Mouse (Mus musculus): ENCODE measurements around the gene Pet100. TPM values are rescaled to one million over a fixed set of nuclear protein-coding genes. Genes with fewer than 3 reads are reported as not detected.

Gene Pet100
- polyA plus RNA-seq, 1 experiment = 227 TPM

GRCm38 (mm10) chr8:3587391-3588257 is 33.7 kb upstream of the Pet100 start:
- peak overlapping the region; percentile 21; the same call in 1 of the 2 replicates for H3K27ac ChIP-seq (ENCODE audit: control insufficient read depth, insufficient read depth, low read depth, low read length, poor library complexity)
- TF ChIP-seq CTCF (IDR thresholded peaks at IDR 0.05; ENCODE audit: control insufficient read depth, insufficient read depth, low read length) = no peak
- TF ChIP-seq POLR2A (IDR thresholded peaks at IDR 0.05; ENCODE audit: borderline replicate concordance, control insufficient read depth, low read depth, low read length) = 0 out of 2 replicates have a peak, but pooled peaks have one; percentile 13
- peak overlapping the region; percentile 21 for H3K4me3 ChIP-seq (replicated peaks; ENCODE audit: control insufficient read depth, low read depth, low read length)
- WGBS = under 1% methylated on average over 77 of the region's 77 CpGs
- no peaks in the 10 kb centered on the region; the same call in 1 of the 2 replicates for H3K4me1 ChIP-seq (ENCODE audit: control insufficient read depth, insufficient read depth, low read length)

- Histone ChIP-seq H3K27ac (ENCODE audit: control insufficient read depth, insufficient read depth, low read depth, low read length, poor library complexity) (no peak overlapping the region), H3K4me3 (replicated peaks; ENCODE audit: control insufficient read depth, low read depth, low read length) (no peak overlapping the region)
Measured at GRCm38 (mm10) chr8:3588258-3588633, 33.1 kb upstream of the Pet100 start.

GRCm38 (mm10) chr8:3593470-3593869 is 27.9 kb upstream of the Pet100 start:
- 58% methylated on average over 3 of the region's 3 CpGs for WGBS

More at GRCm38 (mm10) chr8:3588258-3588633, 33.1 kb upstream of the Pet100 start:
- 15% methylated on average over 11 of the region's 11 CpGs for WGBS
- no peaks in the 10 kb centered on the region; the same call in 1 of the 2 replicates for H3K4me1 ChIP-seq (ENCODE audit: control insufficient read depth, insufficient read depth, low read length)
- TF ChIP-seq POLR2A (IDR thresholded peaks at IDR 0.05; ENCODE audit: borderline replicate concordance, control insufficient read depth, low read depth, low read length) = no peak
- TF ChIP-seq CTCF (IDR thresholded peaks at IDR 0.05; ENCODE audit: control insufficient read depth, insufficient read depth, low read length) = no peak

GRCm38 (mm10) chr8:3594466-3594865 is 26.9 kb upstream of the Pet100 start:
- TF ChIP-seq POLR2A (IDR thresholded peaks at IDR 0.05; ENCODE audit: borderline replicate concordance, control insufficient read depth, low read depth, low read length) = no peak
- TF ChIP-seq CTCF (IDR thresholded peaks at IDR 0.05; ENCODE audit: control insufficient read depth, insufficient read depth, low read length) = no peak
- 89% methylated on average over 2 of the region's 2 CpGs for WGBS
- Histone ChIP-seq H3K27ac (ENCODE audit: control insufficient read depth, insufficient read depth, low read depth, low read length, poor library complexity) (no peak overlapping the region), H3K4me1 (ENCODE audit: control insufficient read depth, insufficient read depth, low read length) (no peaks in the 10 kb centered on the region), H3K4me3 (replicated peaks; ENCODE audit: control insufficient read depth, low read depth, low read length) (no peak overlapping the region)

More at GRCm38 (mm10) chr8:3593470-3593869, 27.9 kb upstream of the Pet100 start:
- Histone ChIP-seq H3K4me3 (replicated peaks; ENCODE audit: control insufficient read depth, low read depth, low read length) (no peak overlapping the region), H3K27ac (ENCODE audit: control insufficient read depth, insufficient read depth, low read depth, low read length, poor library complexity) (no peak overlapping the region), H3K4me1 (ENCODE audit: control insufficient read depth, insufficient read depth, low read length) (no peaks in the 10 kb centered on the region)
- TF ChIP-seq CTCF (IDR thresholded peaks at IDR 0.05; ENCODE audit: control insufficient read depth, insufficient read depth, low read length) (no peak), POLR2A (IDR thresholded peaks at IDR 0.05; ENCODE audit: borderline replicate concordance, control insufficient read depth, low read depth, low read length) (no peak)

- TF ChIP-seq POLR2A (IDR thresholded peaks at IDR 0.05; ENCODE audit: borderline replicate concordance, control insufficient read depth, low read depth, low read length) = no peak
- TF ChIP-seq CTCF (IDR thresholded peaks at IDR 0.05; ENCODE audit: control insufficient read depth, insufficient read depth, low read length) = no peak
- Histone ChIP-seq H3K27ac (ENCODE audit: control insufficient read depth, insufficient read depth, low read depth, low read length, poor library complexity) (no peak overlapping the region), H3K4me1 (ENCODE audit: control insufficient read depth, insufficient read depth, low read length) (no peaks in the 10 kb centered on the region), H3K4me3 (replicated peaks; ENCODE audit: control insufficient read depth, low read depth, low read length) (no peak overlapping the region)
- WGBS = 63% methylated on average over 3 of the region's 3 CpGs
Measured at GRCm38 (mm10) chr8:3598054-3598453, 23.3 kb upstream of the Pet100 start.

GRCm38 (mm10) chr8:3599219-3599618 is 22.1 kb upstream of the Pet100 start:
- Histone ChIP-seq H3K4me1 (ENCODE audit: control insufficient read depth, insufficient read depth, low read length) (no peaks in the 10 kb centered on the region), H3K27ac (ENCODE audit: control insufficient read depth, insufficient read depth, low read depth, low read length, poor library complexity) (no peak overlapping the region), H3K4me3 (replicated peaks; ENCODE audit: control insufficient read depth, low read depth, low read length) (no peak overlapping the region)
- WGBS = 88% methylated on average over 1 of the region's 1 CpGs
- TF ChIP-seq POLR2A (IDR thresholded peaks at IDR 0.05; ENCODE audit: borderline replicate concordance, control insufficient read depth, low read depth, low read length) (no peak), CTCF (IDR thresholded peaks at IDR 0.05; ENCODE audit: control insufficient read depth, insufficient read depth, low read length) (no peak)

- no peak overlapping the region for H3K27ac ChIP-seq (ENCODE audit: control insufficient read depth, insufficient read depth, low read depth, low read length, poor library complexity)
- no peak for TF ChIP-seq CTCF (IDR thresholded peaks at IDR 0.05; ENCODE audit: control insufficient read depth, insufficient read depth, low read length)
- TF ChIP-seq POLR2A (IDR thresholded peaks at IDR 0.05; ENCODE audit: borderline replicate concordance, control insufficient read depth, low read depth, low read length) = no peak
- 84% methylated on average over 6 of the region's 6 CpGs for WGBS
- H3K4me1 ChIP-seq (ENCODE audit: control insufficient read depth, insufficient read depth, low read length) = no peaks in the 10 kb centered on the region
- no peak overlapping the region for H3K4me3 ChIP-seq (replicated peaks; ENCODE audit: control insufficient read depth, low read depth, low read length)
Measured at GRCm38 (mm10) chr8:3600401-3600800, 20.9 kb upstream of the Pet100 start.

GRCm38 (mm10) chr8:3603439-3603838 is 17.9 kb upstream of the Pet100 start:
- Histone ChIP-seq H3K27ac (ENCODE audit: control insufficient read depth, insufficient read depth, low read depth, low read length, poor library complexity) (no peak overlapping the region), H3K4me3 (replicated peaks; ENCODE audit: control insufficient read depth, low read depth, low read length) (no peak overlapping the region), H3K4me1 (ENCODE audit: control insufficient read depth, insufficient read depth, low read length) (no peaks in the 10 kb centered on the region)
- no peak for TF ChIP-seq CTCF (IDR thresholded peaks at IDR 0.05; ENCODE audit: control insufficient read depth, insufficient read depth, low read length)
- no peak for TF ChIP-seq POLR2A (IDR thresholded peaks at IDR 0.05; ENCODE audit: borderline replicate concordance, control insufficient read depth, low read depth, low read length)
- WGBS = 75% methylated on average over 13 of the region's 13 CpGs

Data from bone marrow, adult 2 months (tissue).